Mouse (Mus musculus) bone marrow, adult 2 months (tissue): ENCODE results near the gene Gm15517. TPM values are rescaled to one million over a fixed set of nuclear protein-coding genes. Genes with fewer than 3 reads are reported as not detected.
"Not testable (repeated sequence)": the region's sequence is repeated elsewhere in the genome, so short reads cannot be mapped to it uniquely, and the experiment has no call there.

ENCODE experiments used
- H3K27ac ChIP-seq: fragments of 200-500 bp; 2 replicates; pipeline ENCODE4 v1.5.1; 2012; ENCODE audit warnings: low read depth, mild to moderate bottlenecking, control low read depth, inconsistent platforms, low read length; ENCODE audit not compliant: control insufficient read depth, poor library complexity, insufficient read depth
- H3K4me1 ChIP-seq: fragments of 200-500 bp; 2 replicates; pipeline ENCODE4 v1.6.1; 2011; ENCODE audit warnings: low read length; ENCODE audit not compliant: control insufficient read depth, insufficient read depth
- H3K4me3 ChIP-seq: fragments of 200-500 bp; replicated peaks from 2 replicates; pipeline ENCODE3; 2011; ENCODE audit warnings: mild to moderate bottlenecking, low read depth, low read length, control low read depth; ENCODE audit not compliant: control insufficient read depth
- CTCF ChIP-seq: fragments of 200-500 bp; IDR thresholded peaks from 2 replicates; pipeline ENCODE4 v1.5.1; 2011; ENCODE audit warnings: low read length, control low read depth; ENCODE audit not compliant: control insufficient read depth, insufficient read depth
- POLR2A ChIP-seq: fragments of 200-500 bp; IDR thresholded peaks from 2 replicates; pipeline ENCODE4 v1.6.1; 2011; ENCODE audit warnings: low read depth, mild to moderate bottlenecking, control low read depth, low read length, borderline replicate concordance; ENCODE audit not compliant: control insufficient read depth
- WGBS: fragments of 180-500 bp; shearing (Covaris S2); methylation state at CpG from one replicate; pipeline ENCODE4 v1.1.7; 2018; 5-methylcytosine and 5-hydroxymethylcytosine counted together
- polyA plus RNA-seq: library from polyadenylated mRNA; stranded (reverse); fragments of >200 nt; gene quantifications from 2 replicates; pipeline ENCODE4 v1.2.4, GENCODE M21; 2011; ENCODE audit warnings: low replicate concordance; ENCODE audit not compliant: missing spikeins, insufficient read depth, insufficient read length

The Gm15517 gene
- polyA plus RNA-seq, 1 experiment = not detected

GRCm38 (mm10) chr7:44276461-44277249 is 15.4 kb downstream of the Gm15517 start:
- no peak overlapping the region for H3K27ac ChIP-seq
- H3K4me1 ChIP-seq = no peaks in the 10 kb centered on the region
- H3K4me3 ChIP-seq = no peak overlapping the region
- TF ChIP-seq CTCF = no peak
- no peak for TF ChIP-seq POLR2A
- 64% methylated on average over 10 of the region's 10 CpGs for WGBS

- 49% methylated on average over 2 of the region's 2 CpGs for WGBS
- H3K27ac ChIP-seq = no peak overlapping the region
- no peak overlapping the region for H3K4me3 ChIP-seq
- no peak for TF ChIP-seq POLR2A
- peak; percentile 54; the same call in 1 of the 2 replicates for TF ChIP-seq CTCF
- no peaks in the 10 kb centered on the region for H3K4me1 ChIP-seq
These were observed 16.0 kb downstream of the Gm15517 start for GRCm38 (mm10) chr7:44277250-44277622.

- WGBS = 7% methylated on average over 1 of the region's 1 CpGs
- no peak overlapping the region for H3K27ac ChIP-seq
- TF ChIP-seq POLR2A = no peak
- no peak for TF ChIP-seq CTCF
These were observed 19.7 kb downstream of the Gm15517 start for GRCm38 (mm10) chr7:44280959-44281358.

GRCm38 (mm10) chr7:44281586-44281985 is 20.3 kb downstream of the Gm15517 start:
- no peak for TF ChIP-seq CTCF
- TF ChIP-seq POLR2A = no peak
- Histone ChIP-seq H3K27ac (no peak overlapping the region), H3K4me1 (no peaks in the 10 kb centered on the region), H3K4me3 (no peak overlapping the region)
- WGBS = 84% methylated on average over 7 of the region's 7 CpGs

More at GRCm38 (mm10) chr7:44280959-44281358, 19.7 kb downstream of the Gm15517 start:
- H3K4me3 ChIP-seq = no peak overlapping the region
- no peaks in the 10 kb centered on the region for H3K4me1 ChIP-seq

DNA sequence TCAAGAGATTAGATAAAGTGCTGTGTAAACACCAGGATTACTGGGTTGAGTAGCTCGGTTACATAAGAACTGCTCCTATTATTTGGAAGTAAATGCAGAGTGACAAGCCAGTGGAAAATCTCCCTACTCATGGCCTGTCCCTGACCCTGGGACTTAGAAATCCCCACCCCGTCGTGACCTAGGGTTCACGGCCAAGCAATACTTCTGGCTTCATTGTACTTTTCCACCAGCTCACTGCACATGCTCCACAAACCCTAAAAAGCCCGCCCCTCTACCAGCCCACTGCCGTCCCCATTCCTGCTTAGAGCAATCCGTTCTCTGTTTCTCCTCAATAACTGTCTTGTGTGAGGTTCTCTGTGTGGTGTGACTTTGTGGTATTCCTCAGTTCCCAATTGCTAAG is 26.5 kb downstream of the Gm15517 start:
- Histone ChIP-seq H3K4me3 (no peak overlapping the region), H3K4me1 (no peaks in the 10 kb centered on the region), H3K27ac (no peak overlapping the region)
- no peak for TF ChIP-seq CTCF
- no peak for TF ChIP-seq POLR2A
- 72% methylated on average over 7 of the region's 7 CpGs for WGBS

GRCm38 (mm10) chr7:44290986-44291385 is 29.7 kb downstream of the Gm15517 start:
- Histone ChIP-seq H3K27ac (no peak overlapping the region), H3K4me3 (no peak overlapping the region), H3K4me1 (no peaks in the 10 kb centered on the region)
- 62% methylated on average over 4 of the region's 4 CpGs for WGBS
- TF ChIP-seq POLR2A (no peak), CTCF (no peak)

DNA sequence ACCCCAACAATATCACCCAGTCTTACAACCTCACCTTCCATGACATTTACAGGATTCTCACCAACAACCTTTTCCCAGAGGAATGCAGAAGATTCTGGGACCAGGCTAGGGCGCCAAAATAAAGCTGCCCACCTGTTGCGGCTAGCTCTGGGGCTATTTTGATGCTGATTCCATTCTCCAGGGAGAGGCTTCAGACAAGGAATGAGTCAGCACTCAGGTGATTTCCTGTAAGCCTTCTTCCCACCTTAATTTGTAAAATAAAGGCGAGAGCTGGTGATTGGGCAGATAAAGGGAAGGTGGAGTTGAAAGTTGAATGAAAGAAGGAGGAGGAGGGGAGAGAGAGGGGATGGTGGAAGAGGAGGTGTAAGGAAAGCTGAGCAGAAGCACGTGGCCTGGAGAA is 30.2 kb downstream of the Gm15517 start:
- TF ChIP-seq CTCF (no peak), POLR2A (no peak)
- Histone ChIP-seq H3K4me1 (no peaks in the 10 kb centered on the region), H3K27ac (no peak overlapping the region), H3K4me3 (no peak overlapping the region)
- WGBS = 49% methylated on average over 4 of the region's 4 CpGs

- H3K27ac ChIP-seq, H3K4me1 ChIP-seq, H3K4me3 ChIP-seq: not testable (repeated sequence)
- whole genome bisulfite sequencing = 75% methylated on average over 2 of the region's 2 CpGs
These were observed 36.3 kb downstream of the Gm15517 start for GRCm38 (mm10) chr7:44297501-44297900.
